Mouse (Mus musculus): ENCODE results near the gene 9130213A22Rik.

The 9130213A22Rik gene

DNA sequence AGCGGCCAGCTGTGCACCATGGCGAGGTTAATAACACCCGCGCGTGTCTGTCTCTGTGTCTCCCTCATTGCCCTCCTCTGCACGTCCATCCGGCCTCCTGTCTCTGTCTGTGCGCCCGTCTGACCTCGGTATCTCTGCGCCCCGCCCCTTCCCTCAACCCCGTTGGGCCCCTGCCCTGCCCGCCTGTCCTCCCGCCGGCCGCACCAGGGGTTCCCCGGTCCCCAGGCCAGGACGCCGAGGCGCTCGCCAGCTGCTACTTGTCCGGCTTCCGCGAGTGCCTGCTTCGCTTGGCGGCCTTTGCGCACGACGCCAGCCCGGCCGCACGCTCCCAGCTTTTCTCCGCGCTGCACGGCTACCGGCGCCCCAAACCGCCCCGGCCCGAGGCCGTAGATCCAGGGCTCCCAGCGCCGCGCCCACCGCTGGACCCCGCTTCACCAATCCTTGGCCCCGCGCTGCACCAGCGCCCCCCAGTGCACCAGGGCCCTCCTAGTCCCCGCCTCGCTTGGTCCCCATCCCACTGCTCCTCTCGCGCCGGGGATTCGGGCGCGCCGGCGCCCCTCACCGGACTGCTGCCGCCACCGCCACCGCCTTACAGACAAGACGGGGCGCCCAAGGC lies at the start of gene 9130213A22Rik:
TSS of gene 9130213A22Rik (minus strand) at position 254 of the 616 bp plus-strand sequence.
- in situ Hi-C loops (cut with MboI), result loop anchor here (5.0 to 10.0 kb wide), 2 partner anchors 60 to 218 kb away; partner anchors contain the start of gene Rpl26

DNA sequence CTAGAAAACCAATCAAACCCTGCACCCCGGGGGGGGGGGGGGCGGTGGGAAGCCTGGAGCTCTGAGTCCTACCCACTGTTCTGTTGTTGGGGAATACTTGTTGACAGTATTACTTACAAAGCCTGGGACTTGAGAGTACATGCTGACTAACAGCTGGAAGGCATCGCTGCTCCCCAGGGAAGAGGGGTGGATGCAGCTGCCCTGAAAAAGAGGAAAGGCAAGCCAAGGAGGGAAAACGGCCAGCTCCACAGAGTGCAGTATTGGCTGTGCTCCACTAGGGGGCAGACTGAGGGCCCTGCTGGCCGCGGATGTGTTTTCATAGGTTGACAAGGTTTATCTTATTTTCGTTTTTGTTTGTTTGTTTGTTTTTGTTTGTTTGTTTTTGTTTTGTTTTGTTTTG lies 49.2 kb upstream of the 9130213A22Rik start:
- in situ Hi-C loops (cut with MboI), result no loop called here

DNA sequence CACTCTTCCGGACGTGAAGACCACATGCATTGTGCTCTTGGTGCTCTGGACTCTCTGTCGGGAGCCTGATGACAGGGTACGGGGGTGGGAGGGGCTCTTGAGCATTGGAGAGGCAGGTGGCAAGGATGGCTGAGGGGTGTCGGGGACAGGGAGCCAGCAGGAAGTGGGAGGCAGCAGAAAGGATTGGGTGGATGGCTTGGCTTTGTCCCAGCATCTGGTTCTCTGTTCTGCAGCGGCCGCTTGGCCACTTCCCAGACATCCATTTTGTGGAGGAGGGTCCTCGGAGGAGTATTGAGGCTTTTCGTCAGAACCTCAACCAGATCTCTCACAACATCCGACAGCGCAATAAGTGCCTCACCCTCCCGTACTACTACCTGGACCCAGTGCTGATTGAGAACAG lies 46.9 kb upstream of the 9130213A22Rik start:
- in situ Hi-C loops (cut with MboI), result no loop called here

GRCm38 (mm10) chr11:69156800-69157199 lies 34.4 kb upstream of the 9130213A22Rik start, which contains the start of gene Alox12b:
TSS of gene Alox12b (plus strand) at chr11:69156989.
- in situ Hi-C loops (cut with MboI), result no loop called here

DNA sequence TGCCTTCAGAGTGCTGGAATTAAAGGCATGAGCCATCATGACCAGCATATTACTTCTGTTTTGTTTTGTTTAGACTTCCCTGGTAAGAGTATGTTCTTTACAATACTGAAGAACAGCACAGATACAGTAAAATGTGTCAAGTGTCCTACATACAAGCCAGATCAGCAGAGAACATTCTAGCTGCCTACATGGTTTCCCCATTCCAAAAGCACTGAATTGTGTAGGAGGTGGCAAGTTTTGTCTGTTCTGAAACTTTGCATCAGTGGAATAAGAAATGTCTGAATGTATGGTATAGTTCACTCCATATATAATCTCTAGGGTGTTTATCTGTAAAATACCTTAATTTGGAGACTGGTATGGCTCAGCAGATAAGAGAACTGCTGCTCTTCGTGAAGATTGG lies 33.0 kb upstream of the 9130213A22Rik start:
- in situ Hi-C loops (cut with MboI), result no loop called here

- in situ Hi-C loops (cut with MboI), result no loop called here
Observed at GRCm38 (mm10) chr11:69153831-69154230, 31.4 kb upstream of the 9130213A22Rik start.

- in situ Hi-C loops (cut with MboI), result no loop called here
Observed at GRCm38 (mm10) chr11:69151004-69151403, 28.6 kb upstream of the 9130213A22Rik start.

GRCm38 (mm10) chr11:69150444-69150843 lies 28.1 kb upstream of the 9130213A22Rik start:
- in situ Hi-C loops (cut with MboI), result no loop called here

DNA sequence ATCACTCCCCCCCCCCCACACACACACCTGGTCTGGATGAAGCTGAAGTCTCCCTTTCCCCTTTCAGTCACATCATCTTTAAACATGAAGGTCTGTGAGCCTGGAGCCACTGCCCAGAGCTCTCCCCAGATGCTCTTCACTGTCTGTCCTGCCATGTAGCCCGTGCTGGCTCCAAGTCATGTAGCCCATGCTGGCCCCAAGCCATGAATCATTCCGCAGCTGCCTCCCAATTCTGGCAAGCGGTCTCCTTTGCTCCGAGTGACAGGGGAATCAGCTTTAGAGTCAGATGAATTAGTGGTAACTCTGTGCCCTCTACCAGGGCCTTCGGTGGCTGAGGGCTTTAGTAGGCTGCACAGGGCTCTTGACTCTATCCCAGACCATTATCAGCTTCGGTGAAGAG lies 27.3 kb upstream of the 9130213A22Rik start:
- in situ Hi-C loops (cut with MboI), result no loop called here

- in situ Hi-C loops (cut with MboI), result no loop called here
Observed at GRCm38 (mm10) chr11:69148451-69148960, 26.1 kb upstream of the 9130213A22Rik start.

DNA sequence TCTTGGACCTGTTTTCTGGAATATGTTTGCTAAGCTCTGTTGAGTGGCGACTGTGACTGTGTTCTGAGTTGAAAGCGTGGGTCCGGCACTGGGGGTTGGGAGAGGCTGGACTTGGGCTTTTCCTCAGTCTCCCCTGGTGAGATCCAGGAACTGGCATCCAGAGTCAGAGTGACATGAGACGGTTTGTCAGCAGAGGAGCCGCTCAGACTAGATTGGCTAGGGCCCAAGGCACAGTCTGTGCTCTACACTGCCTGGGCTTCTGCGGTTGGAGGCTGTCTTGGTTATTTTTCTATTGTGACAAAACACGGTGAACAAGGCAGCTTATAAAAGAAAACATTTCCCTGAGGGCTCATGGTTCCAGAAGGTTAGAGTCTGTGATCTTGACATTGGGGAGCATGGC lies 25.2 kb upstream of the 9130213A22Rik start:
- in situ Hi-C loops (cut with MboI), result no loop called here

DNA sequence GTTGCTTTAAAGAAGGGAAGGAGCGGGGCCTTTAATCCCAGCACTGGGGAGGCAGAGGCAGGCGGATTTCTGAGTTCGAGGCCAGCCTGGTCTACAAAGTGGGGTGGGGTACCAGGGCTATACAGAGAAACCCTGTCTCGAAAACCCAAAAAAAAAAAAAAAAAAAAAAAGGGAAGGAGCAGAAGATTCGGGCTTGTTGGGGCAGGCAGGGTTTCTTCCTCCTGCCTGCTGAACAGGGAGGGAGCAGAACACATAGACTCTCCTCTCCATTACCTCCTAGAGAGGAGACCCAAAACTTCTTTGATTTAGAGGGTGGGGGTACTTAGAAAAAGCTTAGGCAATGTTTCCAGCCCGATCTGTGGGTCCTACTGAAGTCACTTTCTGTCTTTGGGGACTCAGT lies 13.0 kb upstream of the 9130213A22Rik start:
- in situ Hi-C loops (cut with MboI), result no loop called here

DNA sequence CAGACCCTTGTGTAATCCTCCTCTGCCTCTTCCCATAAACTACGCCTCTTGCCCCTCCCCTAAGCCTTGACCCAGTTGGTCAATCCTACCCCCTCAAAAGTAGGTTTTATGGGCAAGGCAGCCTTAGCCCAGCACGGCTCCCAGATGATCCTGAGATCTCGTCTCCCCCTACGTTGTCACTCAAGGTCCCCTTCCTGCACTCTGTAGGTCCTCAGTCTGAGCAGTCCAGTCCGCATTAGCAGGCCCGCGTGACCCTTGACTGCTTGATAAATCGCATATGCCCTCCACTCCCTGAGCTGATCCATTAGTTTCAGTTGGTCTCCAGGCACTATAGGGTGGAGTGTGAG lies 12.2 kb upstream of the 9130213A22Rik start:
- in situ Hi-C loops (cut with MboI), result no loop called here

GRCm38 (mm10) chr11:69133923-69134621 lies 11.7 kb upstream of the 9130213A22Rik start:
- in situ Hi-C loops (cut with MboI), result no loop called here

GRCm38 (mm10) chr11:69133566-69133922 lies 11.2 kb upstream of the 9130213A22Rik start:
- in situ Hi-C loops (cut with MboI), result no loop called here

- in situ Hi-C loops (cut with MboI), result loop anchor here (10.0 kb wide), 1 partner anchor 224 kb away; the partner anchor contains the start of gene Rpl26
Observed at GRCm38 (mm10) chr11:69128426-69129122, 6.2 kb upstream of the 9130213A22Rik start.

GRCm38 (mm10) chr11:69126706-69127095 lies 4.3 kb upstream of the 9130213A22Rik start:
- in situ Hi-C loops (cut with MboI), result loop anchor here (10.0 kb wide), 1 partner anchor 222 kb away; the partner anchor contains the start of gene Rpl26

DNA sequence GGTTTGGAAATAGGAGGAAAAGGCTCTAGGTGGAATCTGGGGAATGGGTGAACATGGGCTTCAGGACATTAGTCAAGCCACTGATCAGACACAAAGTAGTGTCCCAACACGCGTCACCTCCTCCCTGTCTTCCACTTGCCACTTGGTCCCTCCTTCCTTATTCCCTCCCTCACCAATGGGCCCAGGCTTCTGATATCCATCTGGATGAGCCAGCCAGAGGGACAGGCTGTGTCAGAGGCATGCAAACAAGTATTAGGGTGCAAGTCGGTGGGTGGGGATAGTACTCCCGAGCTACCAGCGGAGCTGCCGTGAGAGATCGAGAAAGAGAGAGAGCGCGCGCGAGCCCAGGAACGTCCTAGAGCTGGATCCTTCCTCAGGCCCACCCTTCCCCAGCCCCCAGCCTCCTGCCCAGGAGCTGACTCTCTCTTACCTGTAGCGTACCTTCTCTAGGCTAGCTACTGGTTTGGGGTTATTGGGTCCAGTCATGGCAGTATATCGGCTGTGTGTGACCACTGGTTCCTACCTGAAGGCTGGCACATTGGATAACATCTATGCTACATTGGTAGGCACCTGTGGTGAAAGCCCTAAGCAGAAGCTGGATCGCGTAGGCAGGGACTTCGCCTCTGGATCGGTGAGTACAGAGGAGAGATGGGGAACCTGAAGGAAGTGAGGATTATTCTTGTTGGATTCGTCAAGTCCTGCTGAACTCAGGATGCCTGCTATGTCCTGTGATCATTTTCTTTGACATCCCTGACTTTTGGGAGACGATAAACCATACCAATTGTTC lies 3.7 kb upstream of the 9130213A22Rik start:
- in situ Hi-C loops (cut with MboI), result loop anchor here (10.0 kb wide), 1 partner anchor 221 kb away; the partner anchor contains the start of gene Rpl26

DNA sequence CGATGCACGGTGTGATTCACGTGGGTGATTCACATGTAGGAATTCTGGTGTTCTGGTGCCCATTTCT lies 3.3 kb upstream of the 9130213A22Rik start, which contains the start of gene Aloxe3:
TSS of gene Aloxe3 (plus strand) at position 45 of the 67 bp plus-strand sequence.
- in situ Hi-C loops (cut with MboI), result loop anchor here (10.0 kb wide), 1 partner anchor 221 kb away; the partner anchor contains the start of gene Rpl26

- in situ Hi-C loops (cut with MboI), result loop anchor here (10.0 kb wide), 1 partner anchor 220 kb away; the partner anchor contains the start of gene Rpl26
Observed at GRCm38 (mm10) chr11:69125041-69125851, 2.9 kb upstream of the 9130213A22Rik start.

DNA sequence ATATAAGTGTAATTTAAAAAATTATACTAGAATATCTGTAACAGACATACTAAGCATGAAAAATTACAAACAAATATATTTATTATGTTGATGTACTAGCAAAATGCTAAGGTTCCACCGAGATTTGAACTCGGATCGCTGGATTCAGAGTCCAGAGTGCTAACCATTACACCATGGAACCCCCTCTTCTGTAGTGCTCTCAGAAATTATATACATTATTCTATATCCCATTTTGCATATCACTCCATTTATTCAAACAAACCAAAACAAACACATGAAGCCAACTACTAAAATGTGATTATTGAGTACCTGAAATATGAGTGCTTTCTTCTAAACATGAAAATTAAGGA lies 2.1 kb upstream of the 9130213A22Rik start:
- in situ Hi-C loops (cut with MboI), result loop anchor here (5.0 to 10.0 kb wide), 2 partner anchors 62 to 220 kb away; partner anchors contain the start of gene Rpl26

All from mature B cell (primary cell).